Mouse (Mus musculus): ENCODE results near the gene Med8. TPM values are rescaled to one million over a fixed set of nuclear protein-coding genes. Genes with fewer than 3 reads are reported as not detected.
A peak's percentile ranks its signal among the peaks of the same experiment; 100 is the strongest.

Gene Med8
- polyA plus RNA-seq, 1 experiment from 2014 or later: 167 TPM

GRCm38 (mm10) chr4:118446415-118447153 lies 37.4 kb downstream of the Med8 start:
- Histone ChIP-seq H3K4me2 (ENCODE audit: low read depth, low read length) (peak overlapping the region; percentile 89), H3K4me1 (ENCODE audit: control insufficient read depth, insufficient read depth, low read length) (no peaks in the 10 kb centered on the region), H3K9me3 (replicated peaks; ENCODE audit: control insufficient read depth, low read length) (no peaks in the 10 kb centered on the region), H3K4me3 (ENCODE audit: low read depth, low read length) (peak overlapping the region; percentile 44), H3K9ac (replicated peaks; ENCODE audit: low read length) (peak overlapping the region; percentile 62), H3K27ac (replicated peaks; ENCODE audit: low read depth, low read length) (no peak overlapping the region), H3K27me3 (ENCODE audit: control insufficient read depth, insufficient read depth, low read length) (no peaks in the 10 kb centered on the region), H3K36me3 (replicated peaks; ENCODE audit: control insufficient read depth, insufficient read depth, low read depth, low read length) (no peaks in the 10 kb centered on the region)
- DNase-seq (ENCODE audit: low spot score) (peak; percentile 23), ATAC-seq (replicated peaks; ENCODE audit: insufficient number of reproducible peaks, low FRiP score, low TSS enrichment, low read depth) (peak; percentile 30)
- WGBS: 19% methylated on average over 24 of the region's 24 CpGs

DNA sequence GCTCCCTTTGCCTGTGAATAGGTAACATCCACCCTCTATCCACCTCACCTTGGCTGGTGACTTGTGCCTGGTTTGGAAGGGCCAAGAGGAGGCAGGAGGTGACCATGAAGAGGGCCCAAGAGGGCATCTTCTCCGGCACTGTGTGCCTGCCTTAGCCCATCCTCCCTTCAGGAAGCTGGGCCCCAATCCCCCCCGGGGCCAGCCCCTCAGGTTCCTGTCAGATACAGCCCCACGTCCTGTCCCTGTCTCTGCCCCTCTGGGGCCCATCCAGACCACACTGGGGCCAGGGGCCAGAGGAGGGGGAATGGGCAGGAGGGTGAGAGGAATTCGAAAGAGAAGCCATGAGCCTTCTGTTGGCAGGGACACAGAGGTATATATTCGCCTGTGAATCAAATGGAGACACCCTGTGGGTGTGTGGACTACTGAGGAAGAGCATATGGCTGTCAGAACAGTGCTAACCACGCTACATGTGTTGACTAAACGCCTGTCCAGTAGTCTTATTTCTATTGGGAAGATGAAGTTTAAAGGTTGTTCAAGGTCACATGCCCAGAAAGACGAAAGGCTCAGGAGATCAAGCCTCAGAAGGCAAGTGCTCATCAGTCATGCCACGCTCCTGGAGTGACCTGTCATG lies 48.3 kb downstream of the Med8 start, which contains the start of gene Mpl:
TSS of gene Mpl (minus strand) at position 169 of the 631 bp plus-strand sequence.
- Histone ChIP-seq H3K27ac (replicated peaks; ENCODE audit: low read depth, low read length) (no peak within 1 kb of the TSS), H3K9ac (replicated peaks; ENCODE audit: low read length) (no peak within 1 kb of the TSS), H3K27me3 (ENCODE audit: control insufficient read depth, insufficient read depth, low read length) (no peaks in the 10 kb centered on the region), H3K9me3 (replicated peaks; ENCODE audit: control insufficient read depth, low read length) (no peaks in the 10 kb centered on the region), H3K4me3 (ENCODE audit: low read depth, low read length) (no peak within 1 kb of the TSS), H3K4me2 (ENCODE audit: low read depth, low read length) (no peak within 1 kb of the TSS), H3K36me3 (replicated peaks; ENCODE audit: control insufficient read depth, insufficient read depth, low read depth, low read length) (no peaks in the 10 kb centered on the region), H3K4me1 (ENCODE audit: control insufficient read depth, insufficient read depth, low read length) (no peaks in the 10 kb centered on the region)
- ATAC-seq (replicated peaks; ENCODE audit: insufficient number of reproducible peaks, low FRiP score, low TSS enrichment, low read depth) (no peak), DNase-seq (ENCODE audit: low spot score) (no peak)
- 75% methylated on average over 9 of the region's 9 CpGs for WGBS

- Histone ChIP-seq H3K36me3 (replicated peaks; ENCODE audit: control insufficient read depth, insufficient read depth, low read depth, low read length) (no peaks in the 10 kb centered on the region), H3K9me3 (replicated peaks; ENCODE audit: control insufficient read depth, low read length) (no peaks in the 10 kb centered on the region), H3K27ac (replicated peaks; ENCODE audit: low read depth, low read length) (no peak overlapping the region; the same call in 1 of the 2 replicates), H3K27me3 (ENCODE audit: control insufficient read depth, insufficient read depth, low read length) (no peaks in the 10 kb centered on the region), H3K4me1 (ENCODE audit: control insufficient read depth, insufficient read depth, low read length) (no peaks in the 10 kb centered on the region), H3K9ac (replicated peaks; ENCODE audit: low read length) (no peak overlapping the region), H3K4me2 (ENCODE audit: low read depth, low read length) (no peak overlapping the region), H3K4me3 (ENCODE audit: low read depth, low read length) (no peak overlapping the region)
- ATAC-seq (replicated peaks; ENCODE audit: insufficient number of reproducible peaks, low FRiP score, low TSS enrichment, low read depth) (no peak), DNase-seq (ENCODE audit: low spot score) (no peak)
- 92% methylated on average over 3 of the region's 3 CpGs for WGBS
These were observed 55.8 kb downstream of the Med8 start for GRCm38 (mm10) chr4:118464956-118465355.

Other genes starting within 250 kb of the Med8 start
- gene Kdm4a, start 229.3 kb upstream of the Med8 start, polyA plus RNA-seq (2014; fragmentation: Nextera tagmentation; extraction: Ambion mirVana): 53.2 and 56.7 TPM in 2 replicates
- 46.3 and 53.5 TPM in 2 replicates for gene Ptprf, start 117.9 kb upstream of the Med8 start, polyA plus RNA-seq (2014; fragmentation: Nextera tagmentation; extraction: Ambion mirVana)
- gene Szt2, start 64 bp upstream of the Med8 start, polyA plus RNA-seq (2014; fragmentation: Nextera tagmentation; extraction: Ambion mirVana): 6.8 and 7.0 TPM in 2 replicates
- gene Elovl1, start 18.8 kb downstream of the Med8 start, polyA plus RNA-seq (2014; fragmentation: Nextera tagmentation; extraction: Ambion mirVana): 38.6 and 43.5 TPM in 2 replicates
- gene Cdc20, start 28.0 kb downstream of the Med8 start, polyA plus RNA-seq (2014; fragmentation: Nextera tagmentation; extraction: Ambion mirVana): 298 and 317 TPM in 2 replicates
- 1.2 and 1.4 TPM in 2 replicates for gene Mpl, start 48.2 kb downstream of the Med8 start, polyA plus RNA-seq (2014; fragmentation: Nextera tagmentation; extraction: Ambion mirVana)
- gene Tie1, start 80.7 kb downstream of the Med8 start, polyA plus RNA-seq (2014; fragmentation: Nextera tagmentation; extraction: Ambion mirVana): 8.9 and 11.8 TPM in 2 replicates
- 2.5 and 3.1 TPM in 2 replicates for gene 2610528J11Rik, start 117.7 kb downstream of the Med8 start, polyA plus RNA-seq (2014; fragmentation: Nextera tagmentation; extraction: Ambion mirVana)
- gene Tmem125, start 134.7 kb downstream of the Med8 start, polyA plus RNA-seq (2014; fragmentation: Nextera tagmentation; extraction: Ambion mirVana): 0.90 and 1.4 TPM in 2 replicates
- 0.42 and 0.79 TPM in 2 replicates for gene Cfap57, start 211.4 kb downstream of the Med8 start, polyA plus RNA-seq (2014; fragmentation: Nextera tagmentation; extraction: Ambion mirVana)
- gene Ebna1bp2, start 211.5 kb downstream of the Med8 start, polyA plus RNA-seq (2014; fragmentation: Nextera tagmentation; extraction: Ambion mirVana): 180 and 191 TPM in 2 replicates
- not detected in 2 replicates for gene Olfr62, start 249.6 kb downstream of the Med8 start, polyA plus RNA-seq (2014; fragmentation: Nextera tagmentation; extraction: Ambion mirVana)